Mouse (Mus musculus): ENCODE data around the gene Snd1.
A peak's percentile ranks its signal among the peaks of the same experiment; 100 is the strongest.

Snd1 gene

GRCm38 (mm10) chr6:28656511-28656910, 181.6 kb downstream of the Snd1 start:
- DNase-seq: no peak

GRCm38 (mm10) chr6:28663004-28663403, 188.1 kb downstream of the Snd1 start:
- DNase-seq: no peak

GRCm38 (mm10) chr6:28663670-28664069, 188.7 kb downstream of the Snd1 start:
- DNase-seq: no peak

GRCm38 (mm10) chr6:28664716-28665115, 189.8 kb downstream of the Snd1 start:
- DNase-seq: no peak

- no peak for DNase-seq
Measured at GRCm38 (mm10) chr6:28667586-28667985, 192.6 kb downstream of the Snd1 start.

GRCm38 (mm10) chr6:28669251-28669650, 194.3 kb downstream of the Snd1 start:
- no peak for DNase-seq

- no peak for DNase-seq
Measured at GRCm38 (mm10) chr6:28672388-28672787, 197.4 kb downstream of the Snd1 start.

GRCm38 (mm10) chr6:28674686-28675085, 199.7 kb downstream of the Snd1 start:
- no peak for DNase-seq

- DNase-seq: no peak
Measured at GRCm38 (mm10) chr6:28678896-28679295, 204.0 kb downstream of the Snd1 start.

GRCm38 (mm10) chr6:28680537-28680936, 205.6 kb downstream of the Snd1 start:
- peak; percentile 46 for DNase-seq

GRCm38 (mm10) chr6:28681521-28682457, 206.8 kb downstream of the Snd1 start:
- no peak for DNase-seq

GRCm38 (mm10) chr6:28685052-28685451, 210.1 kb downstream of the Snd1 start:
- no peak for DNase-seq

GRCm38 (mm10) chr6:28685745-28686144, 210.8 kb downstream of the Snd1 start:
- no peak for DNase-seq

GRCm38 (mm10) chr6:28687776-28688175, 212.8 kb downstream of the Snd1 start:
- no peak for DNase-seq

GRCm38 (mm10) chr6:28692659-28693058, 217.7 kb downstream of the Snd1 start:
- DNase-seq: no peak

GRCm38 (mm10) chr6:28697214-28697613, 222.3 kb downstream of the Snd1 start:
- no peak for DNase-seq

GRCm38 (mm10) chr6:28704612-28705011, 229.7 kb downstream of the Snd1 start:
- no peak for DNase-seq

- DNase-seq: no peak
Measured at GRCm38 (mm10) chr6:28705384-28706107, 230.6 kb downstream of the Snd1 start.

- no peak for DNase-seq
Measured at GRCm38 (mm10) chr6:28706108-28706975, 231.4 kb downstream of the Snd1 start.

GRCm38 (mm10) chr6:28706976-28707592, 232.1 kb downstream of the Snd1 start:
- no peak for DNase-seq

GRCm38 (mm10) chr6:28710035-28710434, 235.1 kb downstream of the Snd1 start:
- DNase-seq: no peak

- no peak for DNase-seq
Measured at GRCm38 (mm10) chr6:28717203-28717844, 242.4 kb downstream of the Snd1 start.
